Mouse (Mus musculus) neutrophil, adult 59 days (primary cell): Measurements from ENCODE around the gene Tcp10b. TPM values are rescaled to one million over a fixed set of nuclear protein-coding genes. Genes with fewer than 3 reads are reported as not detected.

Source experiments
- total RNA-seq, 2 experiments: library from RNA; stranded (reverse); gene quantifications; 1 replicate in 1 of 2; 2 replicates in 1 of 2; pipeline ENCODE4 v1.2.4; 2023

Gene Tcp10b
- not detected for total RNA-seq

GRCm38 (mm10) chr17:13060804-13061203, at the start of gene Tcp10b:
Tcp10b (plus strand) TSS chr17:13061104.

GRCm38 (mm10) chr17:13052124-13052813, 8.6 kb upstream of the Tcp10b start, which contains the start of gene Gpr31b:
Gpr31b (minus strand) TSS chr17:13052296.

DNA sequence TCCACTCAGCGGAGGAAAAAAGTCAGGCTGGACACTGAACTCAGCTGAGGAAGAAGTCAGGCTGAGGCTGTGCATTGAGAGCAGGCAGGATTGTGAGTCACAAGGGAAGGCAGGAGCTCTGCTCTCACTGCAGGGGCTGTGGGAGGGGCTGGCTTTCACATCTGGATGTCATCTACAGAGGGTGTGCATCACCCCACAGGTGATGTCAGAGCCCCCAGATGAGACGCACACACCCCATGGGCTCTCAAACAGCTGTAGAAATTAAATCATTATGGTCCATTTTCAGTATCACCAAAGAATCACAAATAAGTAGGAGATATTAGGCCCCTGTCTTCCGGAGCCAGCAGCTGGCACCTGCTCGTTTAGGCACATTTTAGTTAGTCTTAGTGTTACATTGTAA, 70.8 kb downstream of the Tcp10b start, which contains the start of gene Unc93a:
TSS of gene Unc93a (minus strand) at position 101 of the 400 bp plus-strand sequence.

Other genes with a start within 250 kb of the Tcp10b start
- gene Mas1, start 193.0 kb upstream of the Tcp10b start, total RNA-seq = not detected
- gene Mrgprh, start 185.1 kb upstream of the Tcp10b start, total RNA-seq = not detected
- gene Pnldc1, start 150.9 kb upstream of the Tcp10b start, total RNA-seq = 1 to 10 TPM in 1 of 2 experiments, not detected in 1; 1.0 TPM
- gene Tcp1, start 145.4 kb upstream of the Tcp10b start, total RNA-seq = 100 to 1,000 TPM in 1 of 2 experiments, 10 to 100 TPM in 1; 91.0 to 105 TPM
- gene Mrpl18, start 144.8 kb upstream of the Tcp10b start, total RNA-seq = 10 to 100 TPM; 47.5 to 48.5 TPM
- gene Acat3, start 120.5 kb upstream of the Tcp10b start, total RNA-seq = not detected
- 10 to 100 TPM in 1 of 2 experiments, 1 to 10 TPM in 1; 9.1 to 11.6 TPM for gene Acat2, start 100.4 kb upstream of the Tcp10b start, total RNA-seq
- 10 to 100 TPM; 64.7 to 72.5 TPM for gene Wtap, start 66.9 kb upstream of the Tcp10b start, total RNA-seq
- 10 to 100 TPM; 39.6 to 54.0 TPM for gene Sod2, start 54.3 kb upstream of the Tcp10b start, total RNA-seq
- under 1 TPM; 0.44 to 0.53 TPM for gene Gpr31b, start 8.8 kb upstream of the Tcp10b start, total RNA-seq
- gene Unc93a, start 70.7 kb downstream of the Tcp10b start, total RNA-seq = under 1 TPM; 0.22 to 0.71 TPM
- not detected for gene Smok2a, start 160.1 kb downstream of the Tcp10b start, total RNA-seq
- not detected for gene Smok2b, start 169.2 kb downstream of the Tcp10b start, total RNA-seq